Mouse (Mus musculus): ENCODE data around the gene Dctn1.

DNA sequence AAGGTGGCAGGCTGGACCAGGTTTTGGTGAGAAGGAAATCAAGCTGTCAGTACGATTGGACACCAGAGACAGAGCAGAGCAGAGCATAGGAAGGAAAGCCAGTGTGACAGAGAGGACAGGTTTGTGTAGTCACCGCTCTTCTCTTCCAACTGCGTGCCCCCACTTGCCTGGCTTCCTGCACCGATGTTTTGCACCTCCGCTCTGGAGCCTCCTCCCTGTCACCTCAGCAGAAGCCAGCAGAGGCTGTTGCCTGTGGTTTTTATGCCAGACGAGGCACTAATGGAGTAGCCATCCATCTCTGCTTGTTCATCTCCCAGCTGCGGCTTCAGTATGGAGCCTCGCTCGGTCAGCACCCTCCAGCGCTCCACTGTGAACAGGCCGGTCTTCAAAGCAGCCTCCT lies 22.8 kb upstream of the Dctn1 start:
- TF ChIP-seq CTCF (IDR thresholded peaks at IDR 0.05; ENCODE audit: low read depth, low read length) (no peak), POLR2A (IDR thresholded peaks at IDR 0.05; ENCODE audit: borderline replicate concordance, low read depth, low read length) (no peak)
